Mouse (Mus musculus): Measurements from ENCODE around the gene Ap1s3. TPM values are rescaled to one million over a fixed set of nuclear protein-coding genes. Genes with fewer than 3 reads are reported as not detected.

Ap1s3 gene
- polyA plus RNA-seq, 1 experiment from 2014 or later = 0.35 TPM

DNA sequence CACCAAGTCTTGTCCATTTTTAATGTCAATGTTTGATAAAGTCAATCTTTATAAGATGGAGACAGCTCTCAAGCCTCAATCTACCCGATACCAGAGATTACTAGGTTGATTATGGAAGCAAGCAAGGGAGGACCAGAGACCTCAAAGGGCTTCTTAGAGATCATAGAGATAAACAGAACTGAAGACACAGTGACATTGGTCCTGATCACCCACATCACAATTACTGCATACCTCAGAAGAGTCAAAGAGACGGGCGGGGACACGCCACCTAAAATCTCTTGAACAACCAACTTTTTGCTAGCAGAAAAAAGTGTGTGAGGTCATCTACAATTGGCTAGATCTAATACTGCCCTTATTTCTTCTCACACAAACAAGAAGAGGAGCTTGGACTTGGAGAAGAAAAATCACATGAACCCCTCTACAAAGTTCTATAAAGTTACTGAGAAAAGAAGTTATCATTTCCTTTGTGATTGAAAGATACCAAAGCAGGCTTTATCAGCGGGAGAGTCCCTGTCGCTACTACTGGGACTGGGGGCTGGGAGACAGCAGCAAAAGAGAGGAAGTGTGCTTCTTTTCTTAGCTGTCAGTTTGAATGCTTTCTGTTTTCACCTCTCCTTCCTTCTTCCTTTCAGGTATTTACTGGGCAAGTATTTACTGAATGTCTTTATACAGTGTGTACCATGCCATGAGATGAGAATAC lies 28.2 kb downstream of the Ap1s3 start:
- Histone ChIP-seq H3K4me1 (ENCODE audit: control insufficient read depth, insufficient read depth, low read length) (0 out of 2 replicates have a peak, but pooled peaks cover 3% of the 10 kb centered on the region), H3K27ac (ENCODE audit: low read length) (no peak overlapping the region), H3K4me3 (ENCODE audit: low read length) (no peak overlapping the region), H3K36me3 (ENCODE audit: control insufficient read depth, insufficient read depth, low read length) (no peaks in the 10 kb centered on the region), H3K9me3 (ENCODE audit: control insufficient read depth, low read length) (no peaks in the 10 kb centered on the region; the same call in 1 of the 2 replicates), H3K4me2 (ENCODE audit: low read depth, low read length) (no peak overlapping the region), H3K27me3 (replicated peaks; ENCODE audit: control insufficient read depth, insufficient read depth, low read length) (no peaks in the 10 kb centered on the region), H3K9ac (ENCODE audit: low read depth, low read length) (no peak overlapping the region)
- WGBS = 87% methylated on average over 6 of the region's 6 CpGs
- ATAC-seq = no peak

DNA sequence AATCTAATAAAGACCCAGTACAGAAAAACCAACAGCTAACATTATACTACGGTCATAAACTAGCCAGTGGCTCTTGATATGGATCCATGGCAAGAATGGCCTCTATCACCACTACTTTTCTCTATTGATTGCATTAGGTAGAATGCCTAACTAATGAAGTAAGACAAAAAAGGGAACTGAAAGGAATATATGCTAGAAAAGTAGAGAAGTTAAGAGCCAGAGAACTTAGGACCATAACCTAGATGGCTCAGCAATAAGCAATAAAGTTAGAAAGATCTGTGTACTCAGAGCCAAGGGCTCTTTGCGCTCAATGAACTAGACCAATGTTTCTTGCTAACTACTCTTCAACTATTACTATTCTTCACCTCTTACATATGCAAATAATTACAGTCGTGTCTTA lies 29.1 kb downstream of the Ap1s3 start:
- no peak overlapping the region for H3K9ac ChIP-seq (ENCODE audit: low read depth, low read length)
- H3K27ac ChIP-seq (ENCODE audit: low read length) = no peak overlapping the region
- H3K4me1 ChIP-seq (ENCODE audit: control insufficient read depth, insufficient read depth, low read length) = 0 out of 2 replicates have a peak, but pooled peaks cover 3% of the 10 kb centered on the region
- 92% methylated on average over 3 of the region's 3 CpGs for WGBS
- no peak overlapping the region for H3K4me3 ChIP-seq (ENCODE audit: low read length)
- no peaks in the 10 kb centered on the region; the same call in 1 of the 2 replicates for H3K9me3 ChIP-seq (ENCODE audit: control insufficient read depth, low read length)
- no peak overlapping the region for H3K4me2 ChIP-seq (ENCODE audit: low read depth, low read length)
- H3K36me3 ChIP-seq (ENCODE audit: control insufficient read depth, insufficient read depth, low read length) = no peaks in the 10 kb centered on the region
- H3K27me3 ChIP-seq (replicated peaks; ENCODE audit: control insufficient read depth, insufficient read depth, low read length) = no peaks in the 10 kb centered on the region
- no peak for ATAC-seq

DNA sequence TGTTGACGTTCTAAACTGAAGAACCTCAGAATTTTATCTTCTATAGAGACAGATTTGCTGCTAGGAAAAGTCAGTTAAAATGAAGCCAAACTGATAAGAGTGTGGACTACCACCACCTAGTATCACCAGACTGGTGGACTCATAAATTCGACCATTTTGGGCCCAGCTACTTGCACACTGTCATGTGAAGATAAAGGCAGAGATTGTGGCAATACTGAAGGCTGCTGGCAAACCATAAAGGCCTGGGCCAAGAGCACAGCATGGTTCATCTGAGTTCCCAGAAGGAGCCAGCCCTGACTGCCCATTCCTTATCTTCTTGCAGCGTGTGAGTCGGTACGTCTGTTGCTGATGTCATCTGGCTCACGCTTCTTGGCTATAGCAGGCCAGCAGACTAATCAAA lies 30.4 kb downstream of the Ap1s3 start:
- no peak overlapping the region for H3K4me3 ChIP-seq (ENCODE audit: low read length)
- 70% methylated on average over 6 of the region's 6 CpGs for WGBS
- no peaks in the 10 kb centered on the region for H3K27me3 ChIP-seq (replicated peaks; ENCODE audit: control insufficient read depth, insufficient read depth, low read length)

GRCm38 (mm10) chr1:79640151-79640550 lies 31.6 kb downstream of the Ap1s3 start:
- H3K36me3 ChIP-seq (ENCODE audit: control insufficient read depth, insufficient read depth, low read length) = no peaks in the 10 kb centered on the region
- no peaks in the 10 kb centered on the region for H3K9me3 ChIP-seq (ENCODE audit: control insufficient read depth, low read length)
- 65% methylated on average over 7 of the region's 7 CpGs for WGBS
- no peaks in the 10 kb centered on the region for H3K27me3 ChIP-seq (replicated peaks; ENCODE audit: control insufficient read depth, insufficient read depth, low read length)
- no peak overlapping the region for H3K9ac ChIP-seq (ENCODE audit: low read depth, low read length)
- 0 out of 2 replicates have a peak, but pooled peaks cover 3% of the 10 kb centered on the region for H3K4me1 ChIP-seq (ENCODE audit: control insufficient read depth, insufficient read depth, low read length)
- no peak for ATAC-seq
- no peak overlapping the region for H3K4me2 ChIP-seq (ENCODE audit: low read depth, low read length)
- no peak overlapping the region for H3K4me3 ChIP-seq (ENCODE audit: low read length)
- H3K27ac ChIP-seq (ENCODE audit: low read length) = no peak overlapping the region

More for the DNA sequence above, 30.4 kb downstream of the Ap1s3 start:
- Histone ChIP-seq H3K4me1 (ENCODE audit: control insufficient read depth, insufficient read depth, low read length) (0 out of 2 replicates have a peak, but pooled peaks cover 3% of the 10 kb centered on the region), H3K9me3 (ENCODE audit: control insufficient read depth, low read length) (no peaks in the 10 kb centered on the region), H3K9ac (ENCODE audit: low read depth, low read length) (no peak overlapping the region), H3K27ac (ENCODE audit: low read length) (0 out of 2 replicates have a peak overlapping the region, but pooled peaks have one; percentile 14), H3K4me2 (ENCODE audit: low read depth, low read length) (no peak overlapping the region), H3K36me3 (ENCODE audit: control insufficient read depth, insufficient read depth, low read length) (no peaks in the 10 kb centered on the region)
- ATAC-seq = peak; percentile 47

- Histone ChIP-seq H3K4me1 (ENCODE audit: control insufficient read depth, insufficient read depth, low read length) (0 out of 2 replicates have a peak, but pooled peaks cover 3% of the 10 kb centered on the region), H3K9ac (ENCODE audit: low read depth, low read length) (no peak overlapping the region), H3K36me3 (ENCODE audit: control insufficient read depth, insufficient read depth, low read length) (no peaks in the 10 kb centered on the region), H3K27me3 (replicated peaks; ENCODE audit: control insufficient read depth, insufficient read depth, low read length) (no peaks in the 10 kb centered on the region), H3K4me3 (ENCODE audit: low read length) (no peak overlapping the region), H3K4me2 (ENCODE audit: low read depth, low read length) (no peak overlapping the region), H3K27ac (ENCODE audit: low read length) (no peak overlapping the region), H3K9me3 (ENCODE audit: control insufficient read depth, low read length) (no peaks in the 10 kb centered on the region)
- 77% methylated on average over 5 of the region's 5 CpGs for WGBS
- ATAC-seq = 0 out of 2 replicates have a peak, but pooled peaks have one; percentile 25
Observed at GRCm38 (mm10) chr1:79639683-79640082, 32.1 kb downstream of the Ap1s3 start.

DNA sequence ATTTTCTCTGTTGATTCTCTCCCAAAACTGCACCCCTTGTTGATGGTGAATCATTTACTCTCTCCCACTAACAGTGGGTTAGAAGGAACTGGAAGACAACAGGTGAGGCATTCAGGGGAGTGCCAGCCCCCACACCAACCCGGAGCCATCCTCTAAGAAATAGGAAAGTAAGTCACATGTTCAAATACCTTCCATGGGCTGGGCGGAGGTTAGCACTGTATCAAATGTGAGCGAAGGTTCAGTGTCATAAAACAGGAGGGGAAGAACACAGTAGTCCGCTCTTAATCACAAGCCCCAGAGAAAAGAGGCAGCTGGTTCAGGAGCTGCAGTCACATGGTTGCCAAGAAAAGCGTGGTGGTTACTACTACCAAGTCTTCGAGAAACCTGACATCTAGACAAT lies 32.7 kb downstream of the Ap1s3 start:
- 61% methylated on average over 6 of the region's 6 CpGs for WGBS
- Histone ChIP-seq H3K4me1 (ENCODE audit: control insufficient read depth, insufficient read depth, low read length) (0 out of 2 replicates have a peak, but pooled peaks cover 3% of the 10 kb centered on the region), H3K36me3 (ENCODE audit: control insufficient read depth, insufficient read depth, low read length) (no peaks in the 10 kb centered on the region), H3K27me3 (replicated peaks; ENCODE audit: control insufficient read depth, insufficient read depth, low read length) (no peaks in the 10 kb centered on the region), H3K4me2 (ENCODE audit: low read depth, low read length) (no peak overlapping the region), H3K4me3 (ENCODE audit: low read length) (no peak overlapping the region), H3K9me3 (ENCODE audit: control insufficient read depth, low read length) (no peaks in the 10 kb centered on the region), H3K27ac (ENCODE audit: low read length) (no peak overlapping the region), H3K9ac (ENCODE audit: low read depth, low read length) (no peak overlapping the region)
- ATAC-seq = peak; percentile 92

DNA sequence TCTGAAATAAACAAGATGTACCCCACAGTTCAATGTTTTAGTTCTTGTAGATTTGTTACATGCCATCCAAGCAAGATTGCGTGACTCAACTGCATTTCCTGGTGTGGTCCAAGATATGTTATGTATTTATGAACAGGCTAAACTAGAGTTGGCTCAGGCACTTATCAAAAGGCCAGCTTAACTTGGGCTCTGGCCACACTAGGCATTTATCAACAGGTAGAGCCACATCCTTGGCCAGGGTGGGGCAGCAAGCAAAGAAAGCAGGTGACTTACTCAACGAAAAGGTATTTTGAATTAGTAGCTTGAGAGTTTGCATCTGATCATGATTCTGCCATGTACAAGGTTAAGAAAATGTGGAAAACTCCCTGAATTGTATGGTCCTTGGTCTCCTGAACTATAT lies 34.0 kb downstream of the Ap1s3 start:
- WGBS = 84% methylated on average over 2 of the region's 2 CpGs
- no peak overlapping the region for H3K4me2 ChIP-seq (ENCODE audit: low read depth, low read length)
- H3K4me1 ChIP-seq (ENCODE audit: control insufficient read depth, insufficient read depth, low read length) = 0 out of 2 replicates have a peak, but pooled peaks cover 3% of the 10 kb centered on the region
- H3K4me3 ChIP-seq (ENCODE audit: low read length) = no peak overlapping the region
- H3K9ac ChIP-seq (ENCODE audit: low read depth, low read length) = no peak overlapping the region
- no peak overlapping the region for H3K27ac ChIP-seq (ENCODE audit: low read length)
- H3K9me3 ChIP-seq (ENCODE audit: control insufficient read depth, low read length) = no peaks in the 10 kb centered on the region
- H3K27me3 ChIP-seq (replicated peaks; ENCODE audit: control insufficient read depth, insufficient read depth, low read length) = no peaks in the 10 kb centered on the region
- no peak for ATAC-seq
- H3K36me3 ChIP-seq (ENCODE audit: control insufficient read depth, insufficient read depth, low read length) = no peaks in the 10 kb centered on the region

GRCm38 (mm10) chr1:79631521-79631920 lies 40.3 kb downstream of the Ap1s3 start:
- no peak overlapping the region for H3K4me2 ChIP-seq (ENCODE audit: low read depth, low read length)
- H3K27me3 ChIP-seq (replicated peaks; ENCODE audit: control insufficient read depth, insufficient read depth, low read length) = no peaks in the 10 kb centered on the region
- H3K27ac ChIP-seq (ENCODE audit: low read length) = no peak overlapping the region
- H3K4me3 ChIP-seq (ENCODE audit: low read length) = no peak overlapping the region
- H3K9ac ChIP-seq (ENCODE audit: low read depth, low read length) = no peak overlapping the region
- no peaks in the 10 kb centered on the region for H3K36me3 ChIP-seq (ENCODE audit: control insufficient read depth, insufficient read depth, low read length)
- no peaks in the 10 kb centered on the region for H3K4me1 ChIP-seq (ENCODE audit: control insufficient read depth, insufficient read depth, low read length)
- 86% methylated on average over 4 of the region's 4 CpGs for WGBS
- ATAC-seq = no peak
- no peaks in the 10 kb centered on the region for H3K9me3 ChIP-seq (ENCODE audit: control insufficient read depth, low read length)

GRCm38 (mm10) chr1:79629726-79630125 lies 42.0 kb downstream of the Ap1s3 start:
- 70% methylated on average over 5 of the region's 5 CpGs for WGBS
- Histone ChIP-seq H3K4me2 (ENCODE audit: low read depth, low read length) (no peak overlapping the region), H3K4me3 (ENCODE audit: low read length) (no peak overlapping the region), H3K27me3 (replicated peaks; ENCODE audit: control insufficient read depth, insufficient read depth, low read length) (no peaks in the 10 kb centered on the region), H3K9ac (ENCODE audit: low read depth, low read length) (no peak overlapping the region), H3K36me3 (ENCODE audit: control insufficient read depth, insufficient read depth, low read length) (no peaks in the 10 kb centered on the region), H3K27ac (ENCODE audit: low read length) (no peak overlapping the region), H3K9me3 (ENCODE audit: control insufficient read depth, low read length) (no peaks in the 10 kb centered on the region), H3K4me1 (ENCODE audit: control insufficient read depth, insufficient read depth, low read length) (no peaks in the 10 kb centered on the region)
- ATAC-seq = no peak

Measured in intestine, embryonic 16.5 days (tissue).